ENCODE assay signal across 8 mouse cellular contexts in genomic region chr2:37925413-37926132, GRCm38 (mm10).
DNase-seq lines count a peak whose midpoint lies in the region; ATAC-seq and TF ChIP-seq lines count a peak whose summit lies in the region.
"Had no signal": no experiment of that assay in that cellular context is flagged by ENCODE, and none has a peak within 500 bp of the region (broad histone marks: within the 10 kb centered on the region; RNA-seq: fewer than 3 reads in every experiment).

No protein-coding gene starts in this region.

- H3K27ac ChIP-seq in layer of hippocampus, adult 2 months: no peak overlapping the region
- H3K27ac ChIP-seq in embryonic facial prominence, embryonic 10.5 days (replicated peaks): no peak overlapping the region
- H3K27ac ChIP-seq in neural tube, embryonic 12.5 days: no peak overlapping the region
- H3K27ac ChIP-seq: embryonic facial prominence, embryonic 12.5 days had no signal

- H3K4me1 ChIP-seq in embryonic facial prominence, embryonic 10.5 days: peaks cover 8% of the 10 kb centered on the region
- peaks cover 6% of the 10 kb centered on the region; the same call in 1 of the 2 replicates for H3K4me1 ChIP-seq in neural tube, embryonic 12.5 days
- H3K4me1 ChIP-seq: embryonic facial prominence, embryonic 12.5 days had no signal

- H3K9me3 ChIP-seq in embryonic facial prominence, embryonic 10.5 days: no peaks in the 10 kb centered on the region
- no peaks in the 10 kb centered on the region for H3K9me3 ChIP-seq in neural tube, embryonic 12.5 days
- H3K9me3 ChIP-seq: embryonic facial prominence, embryonic 12.5 days had no signal

- WGBS in embryonic facial prominence, embryonic 10.5 days: 33% methylated on average over 6 of the region's 6 CpGs
- WGBS in neural tube, embryonic 12.5 days: 12% methylated on average over 6 of the region's 6 CpGs

- DNase-seq in layer of hippocampus, adult 2 months (ENCODE audit: low spot score in 2 of 2): peak in 1 of 2 experiments; percentile 67
- no peak for DNase-seq in layer of hippocampus, adult 9-10 months (ENCODE audit: low spot score)
- peak; percentile 44 to 47 for DNase-seq in B cell, adult 2 months
- DNase-seq in MN1 (ENCODE audit: low spot score): peak; percentile 62
- peak; percentile 43 for DNase-seq in embryonic facial prominence, embryonic 10.5 days (ENCODE audit: low spot score)
- DNase-seq in kidney, postnatal 10 days: peak; percentile 79

- peak; percentile 80 for ATAC-seq in neural tube, embryonic 12.5 days (ENCODE audit: low FRiP score, low read depth)

- peak; percentile 98 for TF ChIP-seq CTCF in layer of hippocampus, adult 2 months (conservative IDR thresholded peaks at IDR 0.05)

- no peak overlapping the region for H3K4me3 ChIP-seq in layer of hippocampus, adult 2 months
- no peak overlapping the region for H3K4me3 ChIP-seq in embryonic facial prominence, embryonic 10.5 days
- no peak overlapping the region for H3K4me3 ChIP-seq in neural tube, embryonic 12.5 days
- H3K4me3 ChIP-seq: embryonic facial prominence, embryonic 12.5 days had no signal

- H3K4me2 ChIP-seq in neural tube, embryonic 12.5 days (replicated peaks): no peak overlapping the region
- H3K4me2 ChIP-seq: embryonic facial prominence, embryonic 12.5 days had no signal

- H3K36me3 ChIP-seq in embryonic facial prominence, embryonic 10.5 days (replicated peaks): no peaks in the 10 kb centered on the region
- no peaks in the 10 kb centered on the region for H3K36me3 ChIP-seq in neural tube, embryonic 12.5 days
- H3K36me3 ChIP-seq: embryonic facial prominence, embryonic 12.5 days had no signal

- peaks cover 9% of the 10 kb centered on the region; the same call in 1 of the 2 replicates for H3K27me3 ChIP-seq in embryonic facial prominence, embryonic 10.5 days (replicated peaks; ENCODE audit: low read depth, poor library complexity, severe bottlenecking)
- 0 out of 2 replicates have a peak, but pooled peaks cover 2% of the 10 kb centered on the region for H3K27me3 ChIP-seq in neural tube, embryonic 12.5 days (replicated peaks)
- H3K27me3 ChIP-seq: embryonic facial prominence, embryonic 12.5 days had no signal

- no peak overlapping the region for H3K9ac ChIP-seq in neural tube, embryonic 12.5 days
- H3K9ac ChIP-seq: embryonic facial prominence, embryonic 12.5 days had no signal
